Mouse (Mus musculus) T-cell, adult 2 months (primary cell): Measurements from ENCODE around the gene Tmem110.

Experiments
- DNase-seq: peaks from one replicate; pipeline ENCODE4 v3.0.0; 2022; ENCODE audit warnings: low spot score

Gene Tmem110

GRCm38 (mm10) chr14:30825476-30826131 lies at the start of gene Tmem110:
Tmem110 (plus strand) TSS chr14:30825590.
- peak; percentile 84 for DNase-seq

GRCm38 (mm10) chr14:30784614-30785013 lies 40.8 kb upstream of the Tmem110 start:
- no peak for DNase-seq

GRCm38 (mm10) chr14:30789471-30789870 lies 35.9 kb upstream of the Tmem110 start:
- DNase-seq = no peak

- DNase-seq = no peak
These were observed 32.5 kb upstream of the Tmem110 start for GRCm38 (mm10) chr14:30792871-30793270.

- DNase-seq = no peak
These were observed 23.6 kb upstream of the Tmem110 start for GRCm38 (mm10) chr14:30801756-30802155.

GRCm38 (mm10) chr14:30821136-30821535 lies 4.3 kb upstream of the Tmem110 start:
- DNase-seq = no peak

- no peak for DNase-seq
These were observed 864 bp upstream of the Tmem110 start for GRCm38 (mm10) chr14:30824456-30824995.

- DNase-seq = no peak
These were observed 342 bp upstream of the Tmem110 start for GRCm38 (mm10) chr14:30825021-30825475.

GRCm38 (mm10) chr14:30826174-30827140 lies 1.1 kb downstream of the Tmem110 start:
- DNase-seq = no peak

- no peak for DNase-seq
These were observed 2.1 kb downstream of the Tmem110 start for GRCm38 (mm10) chr14:30827480-30827879.

GRCm38 (mm10) chr14:30828077-30828476 lies 2.7 kb downstream of the Tmem110 start:
- no peak for DNase-seq

GRCm38 (mm10) chr14:30828635-30829460 lies 3.5 kb downstream of the Tmem110 start:
- DNase-seq = no peak

- no peak for DNase-seq
These were observed 12.1 kb downstream of the Tmem110 start for GRCm38 (mm10) chr14:30837416-30837996.

- no peak for DNase-seq
These were observed 18.3 kb downstream of the Tmem110 start for GRCm38 (mm10) chr14:30843701-30844100.

GRCm38 (mm10) chr14:30850504-30850903 lies 25.1 kb downstream of the Tmem110 start:
- no peak for DNase-seq

- no peak for DNase-seq
These were observed 26.9 kb downstream of the Tmem110 start for GRCm38 (mm10) chr14:30852325-30852724.

GRCm38 (mm10) chr14:30855316-30855715 lies 29.9 kb downstream of the Tmem110 start:
- no peak for DNase-seq

GRCm38 (mm10) chr14:30856885-30857507 lies 31.6 kb downstream of the Tmem110 start:
- no peak for DNase-seq

GRCm38 (mm10) chr14:30857990-30858389 lies 32.6 kb downstream of the Tmem110 start:
- no peak for DNase-seq

GRCm38 (mm10) chr14:30861421-30862125 lies 36.2 kb downstream of the Tmem110 start:
- no peak for DNase-seq
